Mouse (Mus musculus) left cerebral cortex, postnatal 14 days (tissue): ENCODE data around the gene Cttnbp2nl. TPM values are rescaled to one million over a fixed set of nuclear protein-coding genes. Genes with fewer than 3 reads are reported as not detected.

Source experiments
- DNase-seq, 2 experiments: peaks; one replicate each; pipeline ENCODE4 v3.0.0; 2021 to 2022; ENCODE audit warnings: low spot score in 2 of 2, mixed read lengths in 1 of 2
- intact Hi-C: fragments of 180-260 bp; cut with DNase I; formaldehyde crosslinking; loops from one replicate; pipeline ENCODE4 v1.15.1; 2025
- total RNA-seq, 2 experiments: library from RNA; stranded (reverse); gene quantifications; 2 replicates each; pipeline ENCODE4 v1.2.3; 2021

Cttnbp2nl gene
- total RNA-seq, 2 experiments from 2014 or later, result 28.3 to 31.0 TPM

GRCm38 (mm10) chr3:105019826-105020692, 32.9 kb downstream of the Cttnbp2nl start:
- intact Hi-C loops, result no loop called here
- DNase-seq, result no peak

GRCm38 (mm10) chr3:105018783-105019105, 34.2 kb downstream of the Cttnbp2nl start:
- DNase-seq, result no peak
- intact Hi-C loops, result no loop called here

- DNase-seq, result no peak
- intact Hi-C loops, result no loop called here
Measured at GRCm38 (mm10) chr3:105018085-105018782, 34.7 kb downstream of the Cttnbp2nl start.

GRCm38 (mm10) chr3:105017314-105017713, 35.6 kb downstream of the Cttnbp2nl start:
- intact Hi-C loops, result no loop called here
- DNase-seq, result no peak

GRCm38 (mm10) chr3:105016204-105016603, 36.7 kb downstream of the Cttnbp2nl start:
- intact Hi-C loops, result no loop called here

GRCm38 (mm10) chr3:105014908-105015307, 38.0 kb downstream of the Cttnbp2nl start:
- intact Hi-C loops, result no loop called here

More at GRCm38 (mm10) chr3:105016204-105016603, 36.7 kb downstream of the Cttnbp2nl start:
- DNase-seq, result no peak

GRCm38 (mm10) chr3:105012696-105013313, 40.1 kb downstream of the Cttnbp2nl start:
- no peak for DNase-seq
- intact Hi-C loops, result no loop called here

More at GRCm38 (mm10) chr3:105014908-105015307, 38.0 kb downstream of the Cttnbp2nl start:
- no peak for DNase-seq

GRCm38 (mm10) chr3:105011883-105012282, 41.1 kb downstream of the Cttnbp2nl start:
- no peak for DNase-seq
- intact Hi-C loops, result no loop called here

GRCm38 (mm10) chr3:105010681-105011339, 42.1 kb downstream of the Cttnbp2nl start:
- no peak for DNase-seq
- intact Hi-C loops, result no loop called here

GRCm38 (mm10) chr3:105008070-105008469, 44.9 kb downstream of the Cttnbp2nl start:
- no peak for DNase-seq
- intact Hi-C loops, result no loop called here

GRCm38 (mm10) chr3:105006101-105006500, 46.8 kb downstream of the Cttnbp2nl start:
- intact Hi-C loops, result no loop called here
- no peak for DNase-seq

GRCm38 (mm10) chr3:105005561-105006065, 47.3 kb downstream of the Cttnbp2nl start:
- intact Hi-C loops, result no loop called here

GRCm38 (mm10) chr3:105005011-105005410, 47.9 kb downstream of the Cttnbp2nl start:
- no peak for DNase-seq
- intact Hi-C loops, result no loop called here

More at GRCm38 (mm10) chr3:105005561-105006065, 47.3 kb downstream of the Cttnbp2nl start:
- no peak for DNase-seq

GRCm38 (mm10) chr3:105003960-105004463, 48.9 kb downstream of the Cttnbp2nl start:
- intact Hi-C loops, result no loop called here
- DNase-seq, result peak; percentile 68 to 69

GRCm38 (mm10) chr3:105001374-105001773, 51.6 kb downstream of the Cttnbp2nl start:
- no peak for DNase-seq
- intact Hi-C loops, result no loop called here

GRCm38 (mm10) chr3:105000561-105000960, 52.4 kb downstream of the Cttnbp2nl start:
- no peak for DNase-seq
- intact Hi-C loops, result no loop called here

- DNase-seq, result no peak
- intact Hi-C loops, result no loop called here
Measured at GRCm38 (mm10) chr3:104997563-104997962, 55.4 kb downstream of the Cttnbp2nl start.

GRCm38 (mm10) chr3:104995707-104996106, 57.2 kb downstream of the Cttnbp2nl start:
- DNase-seq, result no peak
- intact Hi-C loops, result no loop called here

- intact Hi-C loops, result no loop called here
- DNase-seq, result no peak
Measured at GRCm38 (mm10) chr3:104994415-104994841, 58.5 kb downstream of the Cttnbp2nl start.
